Mouse (Mus musculus): ENCODE measurements around the gene Rhd. TPM values are rescaled to one million over a fixed set of nuclear protein-coding genes. Genes with fewer than 3 reads are reported as not detected.
"Not testable (repeated sequence)": the region's sequence is repeated elsewhere in the genome, so short reads cannot be mapped to it uniquely, and the experiment has no call there.

The Rhd gene
- polyA plus RNA-seq, 1 experiment = not detected

- no peak overlapping the region for H3K27ac ChIP-seq (ENCODE audit: insufficient read depth, low read depth, low read length)
- TF ChIP-seq CTCF (IDR thresholded peaks at IDR 0.05; ENCODE audit: low read depth, low read length) (no peak), POLR2A (IDR thresholded peaks at IDR 0.05; ENCODE audit: borderline replicate concordance, low read depth, low read length) (no peak)
- peaks cover 19% of the 10 kb centered on the region for H3K4me1 ChIP-seq (ENCODE audit: control insufficient read depth, insufficient read depth, low read length)
- no peak overlapping the region for H3K4me3 ChIP-seq (ENCODE audit: insufficient read depth, low read length)
These were observed 20.0 kb downstream of the Rhd start for GRCm38 (mm10) chr4:134884364-134884763.

GRCm38 (mm10) chr4:134892096-134892495 is 27.8 kb downstream of the Rhd start:
- TF ChIP-seq POLR2A (IDR thresholded peaks at IDR 0.05; ENCODE audit: borderline replicate concordance, low read depth, low read length) = no peak
- no peak for TF ChIP-seq CTCF (IDR thresholded peaks at IDR 0.05; ENCODE audit: low read depth, low read length)
- Histone ChIP-seq H3K4me1 (ENCODE audit: control insufficient read depth, insufficient read depth, low read length) (no peaks in the 10 kb centered on the region), H3K27ac (ENCODE audit: insufficient read depth, low read depth, low read length) (no peak overlapping the region), H3K4me3 (ENCODE audit: insufficient read depth, low read length) (no peak overlapping the region)

- Histone ChIP-seq H3K4me3 (ENCODE audit: insufficient read depth, low read length) (no peak overlapping the region), H3K4me1 (ENCODE audit: control insufficient read depth, insufficient read depth, low read length) (no peaks in the 10 kb centered on the region), H3K27ac (ENCODE audit: insufficient read depth, low read depth, low read length) (no peak overlapping the region)
- TF ChIP-seq POLR2A (IDR thresholded peaks at IDR 0.05; ENCODE audit: borderline replicate concordance, low read depth, low read length) = no peak
- no peak for TF ChIP-seq CTCF (IDR thresholded peaks at IDR 0.05; ENCODE audit: low read depth, low read length)
These were observed 32.9 kb downstream of the Rhd start for GRCm38 (mm10) chr4:134897256-134897655.

- Histone ChIP-seq H3K27ac (ENCODE audit: insufficient read depth, low read depth, low read length) (no peak overlapping the region), H3K4me3 (ENCODE audit: insufficient read depth, low read length) (no peak overlapping the region), H3K4me1 (ENCODE audit: control insufficient read depth, insufficient read depth, low read length) (no peaks in the 10 kb centered on the region)
- TF ChIP-seq CTCF (IDR thresholded peaks at IDR 0.05; ENCODE audit: low read depth, low read length) (no peak), POLR2A (IDR thresholded peaks at IDR 0.05; ENCODE audit: borderline replicate concordance, low read depth, low read length) (no peak)
These were observed 36.8 kb downstream of the Rhd start for GRCm38 (mm10) chr4:134901126-134901525.

GRCm38 (mm10) chr4:134903046-134903445 is 38.7 kb downstream of the Rhd start:
- no peak overlapping the region for H3K4me3 ChIP-seq (ENCODE audit: insufficient read depth, low read length)
- TF ChIP-seq POLR2A (IDR thresholded peaks at IDR 0.05; ENCODE audit: borderline replicate concordance, low read depth, low read length) = no peak
- TF ChIP-seq CTCF (IDR thresholded peaks at IDR 0.05; ENCODE audit: low read depth, low read length) = no peak

GRCm38 (mm10) chr4:134911406-134911805 is 47.1 kb downstream of the Rhd start:
- H3K4me3 ChIP-seq (ENCODE audit: insufficient read depth, low read length); H3K27ac ChIP-seq (ENCODE audit: insufficient read depth, low read depth, low read length): not testable (repeated sequence)
- peaks cover 17% of the 10 kb centered on the region for H3K4me1 ChIP-seq (ENCODE audit: control insufficient read depth, insufficient read depth, low read length)

More at GRCm38 (mm10) chr4:134903046-134903445, 38.7 kb downstream of the Rhd start:
- H3K27ac ChIP-seq (ENCODE audit: insufficient read depth, low read depth, low read length) = no peak overlapping the region
- H3K4me1 ChIP-seq (ENCODE audit: control insufficient read depth, insufficient read depth, low read length) = no peaks in the 10 kb centered on the region

- TF ChIP-seq CTCF (IDR thresholded peaks at IDR 0.05; ENCODE audit: low read depth, low read length) (peak; percentile 81), POLR2A (IDR thresholded peaks at IDR 0.05; ENCODE audit: borderline replicate concordance, low read depth, low read length) (no peak)
- Histone ChIP-seq H3K4me1 (ENCODE audit: control insufficient read depth, insufficient read depth, low read length) (peaks cover 33% of the 10 kb centered on the region), H3K4me3 (ENCODE audit: insufficient read depth, low read length) (peak overlapping the region; percentile 23), H3K27ac (ENCODE audit: insufficient read depth, low read depth, low read length) (no peak overlapping the region)
These were observed 49.1 kb downstream of the Rhd start for GRCm38 (mm10) chr4:134913413-134913812.

- Histone ChIP-seq H3K4me1 (ENCODE audit: control insufficient read depth, insufficient read depth, low read length) (peaks cover 40% of the 10 kb centered on the region), H3K4me3 (ENCODE audit: insufficient read depth, low read length) (peak overlapping the region; percentile 72), H3K27ac (ENCODE audit: insufficient read depth, low read depth, low read length) (peak overlapping the region; percentile 82)
- TF ChIP-seq CTCF (IDR thresholded peaks at IDR 0.05; ENCODE audit: low read depth, low read length) (no peak), POLR2A (IDR thresholded peaks at IDR 0.05; ENCODE audit: borderline replicate concordance, low read depth, low read length) (no peak)
These were observed 50.0 kb downstream of the Rhd start for GRCm38 (mm10) chr4:134914122-134914863.

GRCm38 (mm10) chr4:134914864-134915209 is 50.5 kb downstream of the Rhd start, which contains the start of gene Tmem50a:
Tmem50a (minus strand) TSS chr4:134915024.
- Histone ChIP-seq H3K27ac (ENCODE audit: insufficient read depth, low read depth, low read length) (peak within 1 kb of the TSS; percentile 82), H3K4me3 (ENCODE audit: insufficient read depth, low read length) (peak within 1 kb of the TSS; percentile 72), H3K4me1 (ENCODE audit: control insufficient read depth, insufficient read depth, low read length) (peaks cover 43% of the 10 kb centered on the region)
- TF ChIP-seq CTCF (IDR thresholded peaks at IDR 0.05; ENCODE audit: low read depth, low read length) = no peak

GRCm38 (mm10) chr4:134915223-134916050 is 51.1 kb downstream of the Rhd start:
- no peak overlapping the region for H3K27ac ChIP-seq (ENCODE audit: insufficient read depth, low read depth, low read length)
- H3K4me3 ChIP-seq (ENCODE audit: insufficient read depth, low read length) = peak overlapping the region; percentile 72
- no peak for TF ChIP-seq CTCF (IDR thresholded peaks at IDR 0.05; ENCODE audit: low read depth, low read length)
- TF ChIP-seq POLR2A (IDR thresholded peaks at IDR 0.05; ENCODE audit: borderline replicate concordance, low read depth, low read length) = no peak
- peaks cover 45% of the 10 kb centered on the region for H3K4me1 ChIP-seq (ENCODE audit: control insufficient read depth, insufficient read depth, low read length)

Measured in bone marrow macrophage, adult 2 months (primary cell).